Mouse (Mus musculus): Measurements from ENCODE around the gene Cabin1. TPM values are rescaled to one million over a fixed set of nuclear protein-coding genes. Genes with fewer than 3 reads are reported as not detected.

The Cabin1 gene
- total RNA-seq, 2 experiments from 2014 or later = 68.0 to 70.4 TPM

GRCm38 (mm10) chr10:75760311-75760710 lies 3.8 kb downstream of the Cabin1 start:
- Histone ChIP-seq H3K27ac (no peak overlapping the region), H3K4me3 (no peak overlapping the region)
- DNase-seq (ENCODE audit: low spot score in 2 of 2) = no peak
- peak; percentile 47 for TF ChIP-seq CTCF (conservative IDR thresholded peaks at IDR 0.05)

GRCm38 (mm10) chr10:75756719-75757118 lies 7.4 kb downstream of the Cabin1 start:
- H3K27ac ChIP-seq = no peak overlapping the region
- no peak for DNase-seq (ENCODE audit: low spot score in 2 of 2)
- no peak for TF ChIP-seq CTCF (conservative IDR thresholded peaks at IDR 0.05)
- no peak overlapping the region for H3K4me3 ChIP-seq

GRCm38 (mm10) chr10:75744017-75744416 lies 20.1 kb downstream of the Cabin1 start:
- Histone ChIP-seq H3K4me3 (no peak overlapping the region), H3K27ac (peak overlapping the region; percentile 85)
- peak; percentile 97 for TF ChIP-seq CTCF (conservative IDR thresholded peaks at IDR 0.05)
- peak; percentile 81 to 84 for DNase-seq (ENCODE audit: low spot score in 2 of 2)

GRCm38 (mm10) chr10:75743369-75743768 lies 20.8 kb downstream of the Cabin1 start:
- H3K27ac ChIP-seq = peak overlapping the region; percentile 85
- peak; percentile 75 to 83 for DNase-seq (ENCODE audit: low spot score in 2 of 2)
- H3K4me3 ChIP-seq = peak overlapping the region; percentile 24; the same call in 1 of the 2 replicates
- no peak for TF ChIP-seq CTCF (conservative IDR thresholded peaks at IDR 0.05)

- no peak for DNase-seq (ENCODE audit: low spot score in 2 of 2)
- TF ChIP-seq CTCF (conservative IDR thresholded peaks at IDR 0.05) = no peak
These were observed 23.3 kb downstream of the Cabin1 start for GRCm38 (mm10) chr10:75740866-75741265.

GRCm38 (mm10) chr10:75725449-75725848 lies 38.7 kb downstream of the Cabin1 start:
- no peak overlapping the region for H3K27ac ChIP-seq
- no peak overlapping the region for H3K4me3 ChIP-seq
- no peak for TF ChIP-seq CTCF (conservative IDR thresholded peaks at IDR 0.05)
- DNase-seq (ENCODE audit: low spot score in 2 of 2) = no peak

More at GRCm38 (mm10) chr10:75740866-75741265, 23.3 kb downstream of the Cabin1 start:
- H3K27ac ChIP-seq = no peak overlapping the region
- H3K4me3 ChIP-seq = no peak overlapping the region

- peak in 1 of 2 experiments; percentile 30 for DNase-seq (ENCODE audit: low spot score in 2 of 2)
- Histone ChIP-seq H3K27ac (0 out of 2 replicates have a peak overlapping the region, but pooled peaks have one; percentile 28), H3K4me3 (no peak overlapping the region)
- peak; percentile 67 for TF ChIP-seq CTCF (conservative IDR thresholded peaks at IDR 0.05)
These were observed 43.9 kb downstream of the Cabin1 start for GRCm38 (mm10) chr10:75720215-75720614.

GRCm38 (mm10) chr10:75714795-75715194 lies 49.3 kb downstream of the Cabin1 start:
- no peak for TF ChIP-seq CTCF (conservative IDR thresholded peaks at IDR 0.05)
- Histone ChIP-seq H3K27ac (no peak overlapping the region), H3K4me3 (no peak overlapping the region)
- no peak for DNase-seq (ENCODE audit: low spot score in 2 of 2)

- no peak overlapping the region for H3K27ac ChIP-seq
- no peak for DNase-seq (ENCODE audit: low spot score in 2 of 2)
- no peak for TF ChIP-seq CTCF (conservative IDR thresholded peaks at IDR 0.05)
- H3K4me3 ChIP-seq = no peak overlapping the region
These were observed 51.1 kb downstream of the Cabin1 start for GRCm38 (mm10) chr10:75713026-75713425.

- TF ChIP-seq CTCF (conservative IDR thresholded peaks at IDR 0.05) = no peak
- H3K27ac ChIP-seq = no peak overlapping the region
- DNase-seq (ENCODE audit: low spot score in 2 of 2) = no peak
- no peak overlapping the region for H3K4me3 ChIP-seq
These were observed 53.9 kb downstream of the Cabin1 start for GRCm38 (mm10) chr10:75710210-75710609.

GRCm38 (mm10) chr10:75709261-75709660 lies 54.9 kb downstream of the Cabin1 start:
- Histone ChIP-seq H3K27ac (no peak overlapping the region), H3K4me3 (no peak overlapping the region)
- DNase-seq (ENCODE audit: low spot score in 2 of 2) = no peak
- TF ChIP-seq CTCF (conservative IDR thresholded peaks at IDR 0.05) = no peak

- peak in 1 of 2 experiments; percentile 25 for DNase-seq (ENCODE audit: low spot score in 2 of 2)
- Histone ChIP-seq H3K27ac (no peak overlapping the region), H3K4me3 (no peak overlapping the region)
- TF ChIP-seq CTCF (conservative IDR thresholded peaks at IDR 0.05) = peak; percentile 70
These were observed 55.5 kb downstream of the Cabin1 start for GRCm38 (mm10) chr10:75708633-75708992.

GRCm38 (mm10) chr10:75707901-75708632 lies 56.1 kb downstream of the Cabin1 start:
- DNase-seq (ENCODE audit: low spot score in 2 of 2) = no peak
- Histone ChIP-seq H3K4me3 (no peak overlapping the region), H3K27ac (no peak overlapping the region)
- no peak for TF ChIP-seq CTCF (conservative IDR thresholded peaks at IDR 0.05)

GRCm38 (mm10) chr10:75706632-75707216 lies 57.4 kb downstream of the Cabin1 start:
- H3K27ac ChIP-seq = no peak overlapping the region
- no peak for DNase-seq (ENCODE audit: low spot score in 2 of 2)
- TF ChIP-seq CTCF (conservative IDR thresholded peaks at IDR 0.05) = no peak
- no peak overlapping the region for H3K4me3 ChIP-seq
